In the genomic region with DNA sequence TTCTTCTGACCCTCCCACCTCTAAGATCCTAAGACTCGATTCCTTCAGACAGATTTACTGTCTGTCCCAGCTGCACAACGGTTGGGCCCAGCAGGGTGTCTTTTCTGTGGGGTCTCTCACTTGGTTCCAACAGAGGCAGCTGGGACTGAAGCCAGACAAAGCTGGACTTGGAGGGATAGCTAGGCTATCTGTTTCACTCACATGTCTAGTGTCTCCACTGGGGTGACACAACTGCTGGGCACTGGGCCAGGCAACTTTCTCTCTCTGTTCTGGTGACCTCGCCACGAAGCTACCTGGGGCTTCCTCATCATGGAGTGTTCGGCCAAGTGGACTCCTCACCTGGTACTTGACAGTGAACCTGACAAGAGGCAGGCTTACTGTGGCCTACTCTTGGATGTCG, we compare ENCODE assay signal across 15 mouse cellular contexts. TPM values are rescaled to one million over a fixed set of nuclear protein-coding genes. Genes with fewer than 3 reads are reported as not detected.
DNase-seq lines count a peak whose midpoint lies in the region; ATAC-seq and TF ChIP-seq lines count a peak whose summit lies in the region.
"Had no signal": no experiment of that assay in that cellular context is flagged by ENCODE, and none has a peak within 500 bp of the region (broad histone marks: within the 10 kb centered on the region; RNA-seq: fewer than 3 reads in every experiment).

No protein-coding gene starts in this region.

- TF ChIP-seq EP300 in liver, postnatal 0 days (IDR thresholded peaks at IDR 0.05; ENCODE audit: low read depth): no peak

- H3K4me3 ChIP-seq in liver, postnatal 0 days (ENCODE audit: low read depth, low read length): no peak overlapping the region
- no peak overlapping the region for H3K4me3 ChIP-seq in liver, embryonic 12.5 days
- H3K4me3 ChIP-seq in limb, embryonic 14.5 days (replicated peaks; ENCODE audit: low read length): no peak overlapping the region
- H3K4me3 ChIP-seq in midbrain, embryonic 11.5 days (ENCODE audit: low read depth, low read length): no peak overlapping the region
- H3K4me3 ChIP-seq: hindbrain, embryonic 12.5 days; liver, embryonic 13.5 days had no signal

- 0 out of 2 replicates have a peak, but pooled peaks cover 8% of the 10 kb centered on the region for H3K27me3 ChIP-seq in liver, postnatal 0 days (ENCODE audit: insufficient read depth, low read length)
- peaks cover 52% of the 10 kb centered on the region for H3K27me3 ChIP-seq in liver, embryonic 12.5 days (replicated peaks)
- H3K27me3 ChIP-seq in limb, embryonic 14.5 days (ENCODE audit: control insufficient read depth, insufficient read depth, low read length): no peaks in the 10 kb centered on the region
- peaks cover 6% of the 10 kb centered on the region for H3K27me3 ChIP-seq in midbrain, embryonic 11.5 days (ENCODE audit: control insufficient read depth, insufficient read depth, low read length)

- H3K36me3 ChIP-seq in liver, postnatal 0 days (replicated peaks; ENCODE audit: insufficient read depth, low read length): no peaks in the 10 kb centered on the region
- no peaks in the 10 kb centered on the region for H3K36me3 ChIP-seq in liver, embryonic 12.5 days
- no peaks in the 10 kb centered on the region for H3K36me3 ChIP-seq in limb, embryonic 14.5 days (ENCODE audit: control insufficient read depth, insufficient read depth, low read length)
- H3K36me3 ChIP-seq in midbrain, embryonic 11.5 days (ENCODE audit: control insufficient read depth, insufficient read depth, low read length): no peaks in the 10 kb centered on the region
- H3K36me3 ChIP-seq: hindbrain, embryonic 12.5 days; liver, embryonic 13.5 days had no signal

- 61% methylated on average over 6 of the region's 6 CpGs for WGBS in liver, postnatal 0 days (ENCODE audit: insufficient replicate concordance)
- WGBS in liver, embryonic 12.5 days (ENCODE audit: insufficient replicate concordance): 66% methylated on average over 6 of the region's 6 CpGs
- WGBS in limb, embryonic 14.5 days: 60% methylated on average over 6 of the region's 6 CpGs
- WGBS in midbrain, embryonic 11.5 days: 77% methylated on average over 6 of the region's 6 CpGs

- H3K9ac ChIP-seq in liver, postnatal 0 days (replicated peaks): no peak overlapping the region
- H3K9ac ChIP-seq in liver, embryonic 12.5 days: no peak overlapping the region
- H3K9ac ChIP-seq in limb, embryonic 14.5 days (ENCODE audit: low read depth, low read length, severe bottlenecking): no peak overlapping the region
- no peak overlapping the region for H3K9ac ChIP-seq in midbrain, embryonic 11.5 days (ENCODE audit: low read length)
- H3K9ac ChIP-seq: hindbrain, embryonic 12.5 days; liver, embryonic 13.5 days had no signal

- no peak for TF ChIP-seq POLR2A in limb, embryonic 14.5 days (IDR thresholded peaks at IDR 0.05; ENCODE audit: borderline replicate concordance, extremely low read depth, insufficient read depth, insufficient read length)

- ATAC-seq in liver, postnatal 0 days: peak; percentile 77; the same call in 1 of the 2 replicates
- no peak for ATAC-seq in liver, embryonic 12.5 days
- 0 out of 2 replicates have a peak, but pooled peaks have one; percentile 8 for ATAC-seq in limb, embryonic 14.5 days (ENCODE audit: low FRiP score, low read depth)
- no peak for ATAC-seq in midbrain, embryonic 11.5 days (ENCODE audit: low FRiP score)

- no peak overlapping the region for H3K27ac ChIP-seq in liver, postnatal 0 days (ENCODE audit: low read depth)
- no peak overlapping the region for H3K27ac ChIP-seq in liver, embryonic 12.5 days
- H3K27ac ChIP-seq in limb, embryonic 14.5 days (replicated peaks; ENCODE audit: low read depth, low read length): no peak overlapping the region
- H3K27ac ChIP-seq in midbrain, embryonic 11.5 days (ENCODE audit: low read depth, low read length): no peak overlapping the region
- H3K27ac ChIP-seq: hindbrain, embryonic 12.5 days; liver, embryonic 13.5 days had no signal

- H3K4me1 ChIP-seq in liver, postnatal 0 days (ENCODE audit: insufficient read depth): peaks cover 8% of the 10 kb centered on the region
- peaks cover 36% of the 10 kb centered on the region for H3K4me1 ChIP-seq in liver, embryonic 12.5 days
- H3K4me1 ChIP-seq in limb, embryonic 14.5 days (ENCODE audit: control insufficient read depth, insufficient read depth, low read length): peaks cover 55% of the 10 kb centered on the region
- H3K4me1 ChIP-seq in midbrain, embryonic 11.5 days (ENCODE audit: control insufficient read depth, insufficient read depth, low read length): peaks cover 23% of the 10 kb centered on the region

- H3K4me2 ChIP-seq in liver, postnatal 0 days (ENCODE audit: low read depth, low read length): no peak overlapping the region
- H3K4me2 ChIP-seq in liver, embryonic 12.5 days: no peak overlapping the region
- H3K4me2 ChIP-seq in limb, embryonic 14.5 days (replicated peaks; ENCODE audit: low read depth, low read length, severe bottlenecking): no peak overlapping the region
- no peak overlapping the region for H3K4me2 ChIP-seq in midbrain, embryonic 11.5 days
- H3K4me2 ChIP-seq: hindbrain, embryonic 12.5 days; liver, embryonic 13.5 days had no signal

- TF ChIP-seq CTCF in liver, postnatal 0 days (IDR thresholded peaks at IDR 0.05; ENCODE audit: low read depth): no peak

- DNase-seq in cerebellum, postnatal 14 days: peak; percentile 16 to 40
- DNase-seq in cerebellum, adult 11 months: no peak
- DNase-seq in liver, postnatal 0 days: peak; percentile 79
- peak; percentile 35 to 60 for DNase-seq in gastrocnemius, postnatal 4 days (ENCODE audit: low spot score in 2 of 2)
- peak; percentile 41 for DNase-seq in limb, embryonic 14.5 days (ENCODE audit: low spot score)
- DNase-seq in midbrain, embryonic 11.5 days (ENCODE audit: low spot score, missing footprints): no peak
- DNase-seq in layer of hippocampus, adult 11-12 months (ENCODE audit: low spot score): no peak
- DNase-seq: B cell, adult 2 months; kidney, postnatal 25 days; liver, embryonic 13.5 days had no signal

- H3K9me3 ChIP-seq in liver, postnatal 0 days (ENCODE audit: low read length): no peaks in the 10 kb centered on the region
- no peaks in the 10 kb centered on the region; the same call in 1 of the 2 replicates for H3K9me3 ChIP-seq in liver, embryonic 12.5 days (replicated peaks)
- no peaks in the 10 kb centered on the region for H3K9me3 ChIP-seq in limb, embryonic 14.5 days (ENCODE audit: control insufficient read depth, low read length)
- H3K9me3 ChIP-seq in midbrain, embryonic 11.5 days (ENCODE audit: control insufficient read depth, low read length): no peaks in the 10 kb centered on the region
- H3K9me3 ChIP-seq: hindbrain, embryonic 12.5 days; liver, embryonic 13.5 days had no signal

RNA-seq across cellular contexts. Expression of a gene that starts 10.4 kb away (rescaled TPM):
- not detected in 2 replicates for polyA plus RNA-seq in liver, postnatal 0 days (2015; fragmentation: Nextera tagmentation; extraction: Ambion mirVana)
- polyA plus RNA-seq in liver, embryonic 12.5 days (2016; fragmentation: Nextera tagmentation; extraction: Ambion mirVana): not detected in 2 replicates
- total RNA-seq in gastrocnemius, postnatal 4 days (2021): not detected
- not detected in 2 replicates for polyA plus RNA-seq in limb, embryonic 14.5 days (2012; rRNA removed)
- not detected in 2 replicates for polyA plus RNA-seq in limb, embryonic 14.5 days (2014; fragmentation: Nextera tagmentation; extraction: Ambion mirVana)
- polyA plus RNA-seq in midbrain, embryonic 11.5 days (2014; fragmentation: Nextera tagmentation; extraction: Ambion mirVana): not detected in 2 replicates
- total RNA-seq: monocyte, adult 5-6 weeks had no signal
- polyA plus RNA-seq: cortical plate, adult 2 months; forebrain, embryonic 11.5 days; hindbrain, embryonic 12.5 days; liver, embryonic 13.5 days had no signal

Comparison
In these comparisons a context has a peak if more than half of its experiments do, and no peak if none do; other contexts are left out.
1. DNase-seq: peak in cerebellum, postnatal 14 days (2 of 2), liver, postnatal 0 days (single experiment), gastrocnemius, postnatal 4 days (2 of 2) and limb, embryonic 14.5 days (single experiment); none in cerebellum, adult 11 months (single experiment), midbrain, embryonic 11.5 days (single experiment) and layer of hippocampus, adult 11-12 months (single experiment).
2. ATAC-seq: peak in liver, postnatal 0 days (single experiment) and limb, embryonic 14.5 days (single experiment); none in liver, embryonic 12.5 days (single experiment) and midbrain, embryonic 11.5 days (single experiment).